Mouse (Mus musculus): Measurements from ENCODE around the gene Plpp4.

GRCm38 (mm10) chr7:129399071-129399470 lies 142.2 kb downstream of the Plpp4 start:
- no peak for TF ChIP-seq ZC3H11A (IDR thresholded peaks at IDR 0.05; ENCODE audit: borderline replicate concordance, low read depth, low read length)
- no peak for TF ChIP-seq ZNF384 (IDR thresholded peaks at IDR 0.05; ENCODE audit: low read depth, low read length)
- TF ChIP-seq CHD2 (IDR thresholded peaks at IDR 0.05; ENCODE audit: low read depth, low read length) = no peak
- no peak for TF ChIP-seq MAFK (IDR thresholded peaks at IDR 0.05; ENCODE audit: insufficient read depth, low read depth, low read length)
- TF ChIP-seq HCFC1 (IDR thresholded peaks at IDR 0.05; ENCODE audit: borderline replicate concordance, insufficient read depth, low read length) = no peak

Data from ES-E14 (cell line).